In genomic region chr12:88850400-88851179, GRCm38 (mm10) we compare ENCODE assay signal across 13 mouse cellular contexts.
A peak's percentile ranks its signal among the peaks of the same experiment; 100 is the strongest.
DNase-seq lines count a peak whose midpoint lies in the region; ATAC-seq and TF ChIP-seq lines count a peak whose summit lies in the region.
"Had no signal": no experiment of that assay in that cellular context is flagged by ENCODE, and none has a peak within 500 bp of the region (broad histone marks: within the 10 kb centered on the region; RNA-seq: fewer than 3 reads in every experiment).

No protein-coding gene starts in this region.

- peaks cover 17% of the 10 kb centered on the region for H3K4me1 ChIP-seq in forebrain, embryonic 12.5 days
- no peaks in the 10 kb centered on the region for H3K4me1 ChIP-seq in forebrain, embryonic 11.5 days (replicated peaks; ENCODE audit: control insufficient read depth, insufficient read depth, low read length)
- no peaks in the 10 kb centered on the region for H3K4me1 ChIP-seq in hindbrain, embryonic 11.5 days (replicated peaks; ENCODE audit: control insufficient read depth, insufficient read depth, low read length)
- H3K4me1 ChIP-seq in midbrain, embryonic 15.5 days: peaks cover 15% of the 10 kb centered on the region
- H3K4me1 ChIP-seq: limb, embryonic 10.5 days had no signal

- no peak for TF ChIP-seq CTCF in brain, embryonic 14.5 days (IDR thresholded peaks at IDR 0.05; ENCODE audit: borderline replicate concordance, extremely low read depth, insufficient read depth, insufficient read length)

- 0 out of 2 replicates have a peak, but pooled peaks have one; percentile 51 for ATAC-seq in forebrain, embryonic 12.5 days (ENCODE audit: low FRiP score)
- ATAC-seq in forebrain, embryonic 11.5 days (replicated peaks; ENCODE audit: low FRiP score): no peak
- peak; percentile 90 for ATAC-seq in hindbrain, embryonic 11.5 days (ENCODE audit: low FRiP score)
- no peak for ATAC-seq in midbrain, embryonic 15.5 days (replicated peaks)

- no peak overlapping the region for H3K27ac ChIP-seq in forebrain, embryonic 12.5 days
- H3K27ac ChIP-seq in forebrain, embryonic 11.5 days (ENCODE audit: low read depth, low read length): no peak overlapping the region
- H3K27ac ChIP-seq in hindbrain, embryonic 11.5 days (ENCODE audit: low read depth, low read length): no peak overlapping the region
- peak overlapping the region; percentile 34; the same call in 1 of the 2 replicates for H3K27ac ChIP-seq in midbrain, embryonic 15.5 days
- H3K27ac ChIP-seq: limb, embryonic 10.5 days had no signal

- no peak overlapping the region for H3K9ac ChIP-seq in forebrain, embryonic 12.5 days
- no peak overlapping the region for H3K9ac ChIP-seq in forebrain, embryonic 11.5 days (ENCODE audit: low read length)
- no peak overlapping the region for H3K9ac ChIP-seq in hindbrain, embryonic 11.5 days (ENCODE audit: low read depth, low read length)
- H3K9ac ChIP-seq in midbrain, embryonic 15.5 days: no peak overlapping the region

- WGBS in forebrain, embryonic 12.5 days: 47% methylated on average over 6 of the region's 6 CpGs
- 50% methylated on average over 6 of the region's 6 CpGs for WGBS in forebrain, embryonic 11.5 days
- WGBS in hindbrain, embryonic 11.5 days: 35% methylated on average over 6 of the region's 6 CpGs
- WGBS in midbrain, embryonic 15.5 days: 25% methylated on average over 6 of the region's 6 CpGs

- H3K27me3 ChIP-seq in forebrain, embryonic 12.5 days: no peaks in the 10 kb centered on the region
- no peaks in the 10 kb centered on the region for H3K27me3 ChIP-seq in forebrain, embryonic 11.5 days (ENCODE audit: control insufficient read depth, insufficient read depth, low read length)
- no peaks in the 10 kb centered on the region for H3K27me3 ChIP-seq in hindbrain, embryonic 11.5 days (ENCODE audit: control insufficient read depth, insufficient read depth, low read length)
- no peaks in the 10 kb centered on the region for H3K27me3 ChIP-seq in midbrain, embryonic 15.5 days (replicated peaks)

- TF ChIP-seq POLR2A in brain, embryonic 14.5 days (IDR thresholded peaks at IDR 0.05; ENCODE audit: borderline replicate concordance, extremely low read depth, insufficient read depth, insufficient read length, poor library complexity, severe bottlenecking): no peak

- H3K36me3 ChIP-seq in forebrain, embryonic 12.5 days (replicated peaks): no peaks in the 10 kb centered on the region
- no peaks in the 10 kb centered on the region for H3K36me3 ChIP-seq in forebrain, embryonic 11.5 days (ENCODE audit: control insufficient read depth, insufficient read depth, low read length)
- H3K36me3 ChIP-seq in hindbrain, embryonic 11.5 days (ENCODE audit: control insufficient read depth, insufficient read depth, low read length): no peaks in the 10 kb centered on the region
- no peaks in the 10 kb centered on the region for H3K36me3 ChIP-seq in midbrain, embryonic 15.5 days (replicated peaks)
- H3K36me3 ChIP-seq: limb, embryonic 10.5 days had no signal

- no peak for DNase-seq in forebrain, embryonic 11.5 days (ENCODE audit: low spot score)
- peak; percentile 56 for DNase-seq in brain, embryonic 14.5 days (ENCODE audit: low read depth)
- DNase-seq in hindbrain, embryonic 11.5 days (ENCODE audit: low spot score): peak; percentile 60
- no peak for DNase-seq in lung, postnatal 14 days
- no peak for DNase-seq in cerebellum, adult 18-20 months
- DNase-seq in layer of hippocampus, postnatal 25 days (ENCODE audit: extremely low spot score in 1 of 2, low spot score in 1 of 2): no peak
- DNase-seq: cerebellum, postnatal 36 days; heart, postnatal 10 days; layer of hippocampus, adult 9-11 months; thymus, adult 18-20 months had no signal

- H3K4me3 ChIP-seq in forebrain, embryonic 12.5 days (replicated peaks): no peak overlapping the region
- H3K4me3 ChIP-seq in forebrain, embryonic 11.5 days (ENCODE audit: low read depth, low read length): no peak overlapping the region
- H3K4me3 ChIP-seq in hindbrain, embryonic 11.5 days (ENCODE audit: low read depth, low read length): no peak overlapping the region
- no peak overlapping the region for H3K4me3 ChIP-seq in midbrain, embryonic 15.5 days
- H3K4me3 ChIP-seq: limb, embryonic 10.5 days had no signal

- no peaks in the 10 kb centered on the region for H3K9me3 ChIP-seq in forebrain, embryonic 12.5 days
- no peaks in the 10 kb centered on the region for H3K9me3 ChIP-seq in forebrain, embryonic 11.5 days (ENCODE audit: control insufficient read depth, low read length)
- no peaks in the 10 kb centered on the region for H3K9me3 ChIP-seq in hindbrain, embryonic 11.5 days (ENCODE audit: control insufficient read depth, low read length)
- H3K9me3 ChIP-seq in midbrain, embryonic 15.5 days: no peaks in the 10 kb centered on the region
- H3K9me3 ChIP-seq: limb, embryonic 10.5 days had no signal

- H3K4me2 ChIP-seq in forebrain, embryonic 12.5 days: no peak overlapping the region
- no peak overlapping the region for H3K4me2 ChIP-seq in forebrain, embryonic 11.5 days (ENCODE audit: low read depth, low read length, severe bottlenecking)
- no peak overlapping the region for H3K4me2 ChIP-seq in hindbrain, embryonic 11.5 days (replicated peaks; ENCODE audit: low read depth, low read length)
- no peak overlapping the region for H3K4me2 ChIP-seq in midbrain, embryonic 15.5 days

Comparison
In these comparisons a context has a peak if more than half of its experiments do, and no peak if none do; other contexts are left out.
1. ATAC-seq: peak in forebrain, embryonic 12.5 days (single experiment) and hindbrain, embryonic 11.5 days (single experiment); none in forebrain, embryonic 11.5 days (single experiment) and midbrain, embryonic 15.5 days (single experiment).
2. DNase-seq: peak in brain, embryonic 14.5 days (single experiment) and hindbrain, embryonic 11.5 days (single experiment); none in forebrain, embryonic 11.5 days (single experiment), lung, postnatal 14 days (single experiment), cerebellum, adult 18-20 months (0 of 2) and layer of hippocampus, postnatal 25 days (0 of 2).